Mouse (Mus musculus): ENCODE data around the gene 2410137M14Rik. TPM values are rescaled to one million over a fixed set of nuclear protein-coding genes. Genes with fewer than 3 reads are reported as not detected.

2410137M14Rik gene
- polyA plus RNA-seq, 1 experiment from 2014 or later: not detected

GRCm38 (mm10) chr17:36942791-36943471, 38.1 kb downstream of the 2410137M14Rik start, which contains the start of gene Rnf39:
Gene Rnf39, plus strand, starts transcription at chr17:36942918.
- H3K9me3 ChIP-seq (replicated peaks; ENCODE audit: control insufficient read depth, low read length): no peaks in the 10 kb centered on the region

GRCm38 (mm10) chr17:36942391-36942790, 38.6 kb downstream of the 2410137M14Rik start:
- peaks cover 41% of the 10 kb centered on the region for H3K27me3 ChIP-seq (ENCODE audit: control insufficient read depth, insufficient read depth, low read length)
- H3K36me3 ChIP-seq (replicated peaks; ENCODE audit: control insufficient read depth, insufficient read depth, low read depth, low read length): no peaks in the 10 kb centered on the region
- H3K9ac ChIP-seq (replicated peaks; ENCODE audit: low read length): no peak overlapping the region
- no peak overlapping the region for H3K4me3 ChIP-seq (ENCODE audit: low read depth, low read length)
- DNase-seq (ENCODE audit: low spot score): no peak
- no peak for ATAC-seq (replicated peaks; ENCODE audit: insufficient number of reproducible peaks, low FRiP score, low TSS enrichment, low read depth)
- H3K9me3 ChIP-seq (replicated peaks; ENCODE audit: control insufficient read depth, low read length): no peaks in the 10 kb centered on the region
- no peak overlapping the region for H3K27ac ChIP-seq (replicated peaks; ENCODE audit: low read depth, low read length)
- H3K4me1 ChIP-seq (ENCODE audit: control insufficient read depth, insufficient read depth, low read length): peaks cover 8% of the 10 kb centered on the region
- 60% methylated on average over 10 of the region's 10 CpGs for WGBS
- no peak overlapping the region; the same call in 1 of the 2 replicates for H3K4me2 ChIP-seq (ENCODE audit: low read depth, low read length)

More at GRCm38 (mm10) chr17:36942791-36943471, 38.1 kb downstream of the 2410137M14Rik start, which contains the start of gene Rnf39:
- Histone ChIP-seq H3K27me3 (ENCODE audit: control insufficient read depth, insufficient read depth, low read length) (peaks cover 41% of the 10 kb centered on the region), H3K36me3 (replicated peaks; ENCODE audit: control insufficient read depth, insufficient read depth, low read depth, low read length) (no peaks in the 10 kb centered on the region), H3K9ac (replicated peaks; ENCODE audit: low read length) (peak within 1 kb of the TSS; percentile 37), H3K4me3 (ENCODE audit: low read depth, low read length) (peak within 1 kb of the TSS; percentile 35), H3K27ac (replicated peaks; ENCODE audit: low read depth, low read length) (no peak within 1 kb of the TSS), H3K4me1 (ENCODE audit: control insufficient read depth, insufficient read depth, low read length) (peaks cover 8% of the 10 kb centered on the region), H3K4me2 (ENCODE audit: low read depth, low read length) (peak within 1 kb of the TSS; percentile 55)
- DNase-seq (ENCODE audit: low spot score): peak; percentile 19
- no peak for ATAC-seq (replicated peaks; ENCODE audit: insufficient number of reproducible peaks, low FRiP score, low TSS enrichment, low read depth)
- WGBS: 3% methylated on average over 56 of the region's 59 CpGs

GRCm38 (mm10) chr17:36938056-36938455, 43.0 kb downstream of the 2410137M14Rik start:
- Histone ChIP-seq H3K36me3 (replicated peaks; ENCODE audit: control insufficient read depth, insufficient read depth, low read depth, low read length) (no peaks in the 10 kb centered on the region), H3K4me3 (ENCODE audit: low read depth, low read length) (no peak overlapping the region), H3K4me1 (ENCODE audit: control insufficient read depth, insufficient read depth, low read length) (peaks cover 6% of the 10 kb centered on the region), H3K27ac (replicated peaks; ENCODE audit: low read depth, low read length) (no peak overlapping the region), H3K27me3 (ENCODE audit: control insufficient read depth, insufficient read depth, low read length) (peaks cover 13% of the 10 kb centered on the region), H3K9ac (replicated peaks; ENCODE audit: low read length) (no peak overlapping the region), H3K4me2 (ENCODE audit: low read depth, low read length) (no peak overlapping the region), H3K9me3 (replicated peaks; ENCODE audit: control insufficient read depth, low read length) (no peaks in the 10 kb centered on the region)
- no peak for DNase-seq (ENCODE audit: low spot score)
- WGBS: 84% methylated on average over 2 of the region's 2 CpGs
- no peak for ATAC-seq (replicated peaks; ENCODE audit: insufficient number of reproducible peaks, low FRiP score, low TSS enrichment, low read depth)

GRCm38 (mm10) chr17:36931806-36932205, 49.2 kb downstream of the 2410137M14Rik start:
- Histone ChIP-seq H3K27ac (replicated peaks; ENCODE audit: low read depth, low read length) (no peak overlapping the region), H3K4me2 (ENCODE audit: low read depth, low read length) (no peak overlapping the region), H3K9ac (replicated peaks; ENCODE audit: low read length) (no peak overlapping the region), H3K4me1 (ENCODE audit: control insufficient read depth, insufficient read depth, low read length) (no peaks in the 10 kb centered on the region), H3K4me3 (ENCODE audit: low read depth, low read length) (no peak overlapping the region), H3K27me3 (ENCODE audit: control insufficient read depth, insufficient read depth, low read length) (no peaks in the 10 kb centered on the region), H3K36me3 (replicated peaks; ENCODE audit: control insufficient read depth, insufficient read depth, low read depth, low read length) (no peaks in the 10 kb centered on the region), H3K9me3 (replicated peaks; ENCODE audit: control insufficient read depth, low read length) (no peaks in the 10 kb centered on the region)
- ATAC-seq (replicated peaks; ENCODE audit: insufficient number of reproducible peaks, low FRiP score, low TSS enrichment, low read depth): no peak
- 47% methylated on average over 2 of the region's 2 CpGs for WGBS
- DNase-seq (ENCODE audit: low spot score): no peak

GRCm38 (mm10) chr17:36931130-36931529, 49.9 kb downstream of the 2410137M14Rik start:
- H3K4me3 ChIP-seq (ENCODE audit: low read depth, low read length): no peak overlapping the region
- no peaks in the 10 kb centered on the region for H3K4me1 ChIP-seq (ENCODE audit: control insufficient read depth, insufficient read depth, low read length)
- no peak overlapping the region for H3K4me2 ChIP-seq (ENCODE audit: low read depth, low read length)
- no peak overlapping the region for H3K27ac ChIP-seq (replicated peaks; ENCODE audit: low read depth, low read length)
- ATAC-seq (replicated peaks; ENCODE audit: insufficient number of reproducible peaks, low FRiP score, low TSS enrichment, low read depth) (no peak), DNase-seq (ENCODE audit: low spot score) (no peak)
- H3K9ac ChIP-seq (replicated peaks; ENCODE audit: low read length): no peak overlapping the region
- no peaks in the 10 kb centered on the region for H3K36me3 ChIP-seq (replicated peaks; ENCODE audit: control insufficient read depth, insufficient read depth, low read depth, low read length)
- WGBS: 83% methylated on average over 4 of the region's 4 CpGs
- no peaks in the 10 kb centered on the region for H3K9me3 ChIP-seq (replicated peaks; ENCODE audit: control insufficient read depth, low read length)
- no peaks in the 10 kb centered on the region for H3K27me3 ChIP-seq (ENCODE audit: control insufficient read depth, insufficient read depth, low read length)

- H3K27me3 ChIP-seq (ENCODE audit: control insufficient read depth, insufficient read depth, low read length): no peaks in the 10 kb centered on the region
- H3K4me2 ChIP-seq (ENCODE audit: low read depth, low read length): no peak overlapping the region
- no peak overlapping the region for H3K4me3 ChIP-seq (ENCODE audit: low read depth, low read length)
- no peak overlapping the region for H3K27ac ChIP-seq (replicated peaks; ENCODE audit: low read depth, low read length)
- no peaks in the 10 kb centered on the region for H3K9me3 ChIP-seq (replicated peaks; ENCODE audit: control insufficient read depth, low read length)
- no peak overlapping the region for H3K9ac ChIP-seq (replicated peaks; ENCODE audit: low read length)
- H3K4me1 ChIP-seq (ENCODE audit: control insufficient read depth, insufficient read depth, low read length): no peaks in the 10 kb centered on the region
- H3K36me3 ChIP-seq (replicated peaks; ENCODE audit: control insufficient read depth, insufficient read depth, low read depth, low read length): no peaks in the 10 kb centered on the region
- 86% methylated on average over 6 of the region's 6 CpGs for WGBS
- no peak for DNase-seq (ENCODE audit: low spot score)
- no peak for ATAC-seq (replicated peaks; ENCODE audit: insufficient number of reproducible peaks, low FRiP score, low TSS enrichment, low read depth)
Observed at GRCm38 (mm10) chr17:36930233-36930632, 50.8 kb downstream of the 2410137M14Rik start.

- WGBS: 82% methylated on average over 12 of the region's 12 CpGs
- Histone ChIP-seq H3K9ac (replicated peaks; ENCODE audit: low read length) (no peak overlapping the region), H3K27ac (replicated peaks; ENCODE audit: low read depth, low read length) (no peak overlapping the region), H3K36me3 (replicated peaks; ENCODE audit: control insufficient read depth, insufficient read depth, low read depth, low read length) (no peaks in the 10 kb centered on the region), H3K9me3 (replicated peaks; ENCODE audit: control insufficient read depth, low read length) (no peaks in the 10 kb centered on the region), H3K4me1 (ENCODE audit: control insufficient read depth, insufficient read depth, low read length) (no peaks in the 10 kb centered on the region), H3K27me3 (ENCODE audit: control insufficient read depth, insufficient read depth, low read length) (no peaks in the 10 kb centered on the region), H3K4me3 (ENCODE audit: low read depth, low read length) (no peak overlapping the region), H3K4me2 (ENCODE audit: low read depth, low read length) (no peak overlapping the region)
- ATAC-seq (replicated peaks; ENCODE audit: insufficient number of reproducible peaks, low FRiP score, low TSS enrichment, low read depth) (no peak), DNase-seq (ENCODE audit: low spot score) (no peak)
Observed at GRCm38 (mm10) chr17:36929236-36929932, 51.7 kb downstream of the 2410137M14Rik start.

All from embryonic facial prominence, embryonic 11.5 days (tissue).